In genomic region chr16:74457736-74458135, GRCm38 (mm10) we compare ENCODE assay signal across 20 mouse cellular contexts.
"Had no signal": no experiment of that assay in that cellular context is flagged by ENCODE, and none has a peak within 500 bp of the region (broad histone marks: within the 10 kb centered on the region; RNA-seq: fewer than 3 reads in every experiment).

No protein-coding gene starts in this region.

- H3K27me3 ChIP-seq: limb, embryonic 12.5 days; limb, embryonic 15.5 days; lung, embryonic 15.5 days; midbrain, embryonic 12.5 days; neural tube, embryonic 13.5 days had no signal

- H3K9ac ChIP-seq: limb, embryonic 12.5 days; limb, embryonic 15.5 days; liver, embryonic 14.5 days; liver, postnatal 0 days; lung, embryonic 15.5 days; midbrain, embryonic 12.5 days; neural tube, embryonic 13.5 days had no signal

- ATAC-seq: intestine, postnatal 0 days; liver, postnatal 0 days; midbrain, embryonic 16.5 days had no signal

- H3K4me2 ChIP-seq: limb, embryonic 12.5 days; limb, embryonic 15.5 days; liver, embryonic 11.5 days; lung, embryonic 15.5 days; midbrain, embryonic 12.5 days; neural tube, embryonic 13.5 days had no signal

- H3K4me3 ChIP-seq: limb, embryonic 12.5 days; limb, embryonic 15.5 days; lung, embryonic 15.5 days; midbrain, embryonic 12.5 days; myocyte; neural tube, embryonic 13.5 days had no signal

- H3K36me3 ChIP-seq: limb, embryonic 12.5 days; limb, embryonic 15.5 days; lung, embryonic 15.5 days; midbrain, embryonic 12.5 days; neural tube, embryonic 13.5 days had no signal

- H3K27ac ChIP-seq: limb, embryonic 12.5 days; limb, embryonic 15.5 days; liver, embryonic 14.5 days; lung, embryonic 15.5 days; midbrain, embryonic 12.5 days; neural tube, embryonic 13.5 days had no signal

- H3K9me3 ChIP-seq: limb, embryonic 12.5 days; limb, embryonic 15.5 days; lung, embryonic 15.5 days; midbrain, embryonic 12.5 days; neural tube, embryonic 13.5 days had no signal

- DNase-seq: kidney, postnatal 14 days; kidney, postnatal 4 days; left cerebral cortex, postnatal 4 days; liver, postnatal 0 days; lung, postnatal 10 days; lung, postnatal 4 days; retina, postnatal 1 day; right cerebral cortex, postnatal 25 days; spleen, adult 18-20 months; thymus, postnatal 25 days had no signal

- H3K4me1 ChIP-seq: limb, embryonic 15.5 days; lung, embryonic 15.5 days had no signal
